Mouse (Mus musculus) kidney, postnatal 0 days (tissue): Measurements from ENCODE around the gene Slc7a7. TPM values are rescaled to one million over a fixed set of nuclear protein-coding genes. Genes with fewer than 3 reads are reported as not detected.
A peak's percentile ranks its signal among the peaks of the same experiment; 100 is the strongest.

ENCODE experiments used
- ATAC-seq: fragments of 200-750 bp; cut with Nextera tagmentation; replicated peaks from 2 replicates; pipeline ENCODE4 v1.8.0; 2017; ENCODE audit warnings: low read depth, moderate number of reproducible peaks, moderate TSS enrichment, moderate library complexity; ENCODE audit not compliant: low FRiP score
- DNase-seq: peaks from one replicate; pipeline ENCODE4 v3.0.0-alpha.2; 2016; ENCODE audit warnings: low spot score
- H3K27ac ChIP-seq: fragments of 300-500 bp; sonication (generic); 2 replicates; pipeline ENCODE4 v1.5.1; 2014; ENCODE audit warnings: mild to moderate bottlenecking
- H3K27me3 ChIP-seq: fragments of 300-500 bp; sonication (generic); 2 replicates; pipeline ENCODE4 v1.6.1; 2014; ENCODE audit warnings: low read length, mixed read lengths; ENCODE audit not compliant: insufficient read depth
- H3K36me3 ChIP-seq: fragments of 300-500 bp; sonication (generic); 2 replicates; pipeline ENCODE4 v1.6.1; 2014; ENCODE audit warnings: low read length, mixed read lengths; ENCODE audit not compliant: insufficient read depth
- H3K4me1 ChIP-seq: fragments of 300-500 bp; sonication (generic); replicated peaks from 2 replicates; pipeline ENCODE4 v1.6.1; 2014; ENCODE audit warnings: antibody characterized with exemption, low read length, mixed read lengths; ENCODE audit not compliant: insufficient read depth
- H3K4me2 ChIP-seq: fragments of 300-500 bp; sonication (generic); 2 replicates; pipeline ENCODE4 v1.6.1; 2014; ENCODE audit warnings: mild to moderate bottlenecking, low read length, moderate library complexity, mixed read lengths
- H3K4me3 ChIP-seq: fragments of 300-500 bp; sonication (generic); replicated peaks from 2 replicates; pipeline ENCODE4 v1.5.1; 2014; ENCODE audit warnings: low read depth, low read length
- H3K9ac ChIP-seq: fragments of 300-500 bp; sonication (generic); 2 replicates; pipeline ENCODE4 v1.6.1; 2014; ENCODE audit warnings: low read depth, low read length
- H3K9me3 ChIP-seq: fragments of 300-500 bp; sonication (generic); replicated peaks from 2 replicates; pipeline ENCODE4 v1.6.1; 2016; ENCODE audit warnings: low read length, inconsistent platforms, mixed read lengths
- CTCF ChIP-seq: IDR thresholded peaks from 2 replicates; pipeline ENCODE4 v1.5.1; 2016; ENCODE audit warnings: antibody characterized with exemption, low read depth, mild to moderate bottlenecking, moderate library complexity
- WGBS: fragments of 180-500 bp; shearing (Covaris S2); extraction: QIAGEN DNeasy Blood & Tissue Kit; methylation state at CpG from one replicate; pipeline ENCODE4 v1.1.7; 2014; 5-methylcytosine and 5-hydroxymethylcytosine counted together
- polyA plus RNA-seq: library from polyadenylated mRNA; unstranded; fragments of >200 nt; fragmentation: Nextera tagmentation; extraction: Ambion mirVana; gene quantifications from 2 replicates; pipeline ENCODE4 v1.2.1, GENCODE M21; 2015

Gene Slc7a7
- polyA plus RNA-seq, 1 experiment from 2014 or later = 27.8 TPM

DNA sequence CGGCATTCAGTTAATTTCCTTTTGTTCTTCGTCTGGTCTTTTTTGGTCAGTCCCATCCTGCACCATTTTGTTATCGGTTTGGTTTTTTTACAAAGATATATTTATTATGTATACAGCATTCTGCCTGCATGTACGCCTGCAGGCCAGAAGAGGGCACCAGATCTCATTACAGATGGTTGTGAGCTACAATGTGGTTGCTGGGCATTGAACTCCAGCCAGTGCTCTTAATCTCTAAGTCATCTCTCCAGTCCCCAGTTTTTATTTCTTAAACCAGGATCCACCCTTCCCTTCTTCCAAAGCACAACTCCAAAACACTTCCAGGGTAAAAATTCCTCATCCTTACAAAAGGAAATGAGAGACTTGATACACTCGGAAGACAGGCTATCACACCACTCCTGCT lies 5.8 kb upstream of the Slc7a7 start:
- no peaks in the 10 kb centered on the region; the same call in 1 of the 2 replicates for H3K4me1 ChIP-seq
- ATAC-seq (no peak), DNase-seq (no peak)
- H3K27ac ChIP-seq = no peak overlapping the region
- 60% methylated on average over 5 of the region's 5 CpGs for WGBS
- H3K4me2 ChIP-seq = no peak overlapping the region
- no peak overlapping the region for H3K9ac ChIP-seq
- H3K9me3 ChIP-seq = no peaks in the 10 kb centered on the region
- no peak overlapping the region for H3K4me3 ChIP-seq
- no peaks in the 10 kb centered on the region for H3K36me3 ChIP-seq
- H3K27me3 ChIP-seq = no peaks in the 10 kb centered on the region
- TF ChIP-seq CTCF = peak; percentile 84

- no peak overlapping the region for H3K4me2 ChIP-seq
- DNase-seq = no peak
- no peak for TF ChIP-seq CTCF
Observed at GRCm38 (mm10) chr14:54421014-54421413, 3.4 kb upstream of the Slc7a7 start.

DNA sequence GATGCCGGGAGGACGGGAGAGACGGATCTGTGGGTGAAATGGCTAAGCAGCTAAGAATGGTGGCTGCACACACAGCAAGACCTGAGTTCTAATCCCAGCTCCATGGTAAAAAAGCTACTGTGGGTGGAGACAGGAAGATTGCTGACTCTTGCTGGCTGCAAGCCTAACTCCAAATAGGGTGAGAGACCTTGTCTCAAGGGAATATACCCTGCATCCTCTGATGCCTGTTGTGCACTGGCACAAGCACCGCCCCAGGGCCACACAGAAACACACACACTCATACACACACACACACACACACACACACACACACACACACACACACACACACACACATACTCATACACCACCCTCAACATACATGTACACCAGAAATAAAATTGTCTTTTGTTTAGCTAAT lies 750 bp downstream of the Slc7a7 start:
- DNase-seq = no peak
- H3K4me2 ChIP-seq = peak overlapping the region; percentile 37; the same call in 1 of the 2 replicates
- TF ChIP-seq CTCF = no peak
- H3K9ac ChIP-seq = no peak overlapping the region
- no peak for ATAC-seq
- H3K9me3 ChIP-seq = no peaks in the 10 kb centered on the region
- no peak overlapping the region for H3K27ac ChIP-seq
- H3K4me3 ChIP-seq = no peak overlapping the region
- no peaks in the 10 kb centered on the region for H3K27me3 ChIP-seq
- 91% methylated on average over 4 of the region's 4 CpGs for WGBS
- no peaks in the 10 kb centered on the region for H3K36me3 ChIP-seq
- peaks cover 27% of the 10 kb centered on the region for H3K4me1 ChIP-seq

More at GRCm38 (mm10) chr14:54421014-54421413, 3.4 kb upstream of the Slc7a7 start:
- H3K9me3 ChIP-seq = no peaks in the 10 kb centered on the region
- H3K27ac ChIP-seq = no peak overlapping the region
- no peak overlapping the region for H3K9ac ChIP-seq
- WGBS = 61% methylated on average over 2 of the region's 2 CpGs
- H3K36me3 ChIP-seq = no peaks in the 10 kb centered on the region
- no peak for ATAC-seq
- H3K27me3 ChIP-seq = no peaks in the 10 kb centered on the region
- no peak overlapping the region for H3K4me3 ChIP-seq
- peaks cover 6% of the 10 kb centered on the region; the same call in 1 of the 2 replicates for H3K4me1 ChIP-seq

GRCm38 (mm10) chr14:54416229-54416775 lies 1.3 kb downstream of the Slc7a7 start:
- Histone ChIP-seq H3K36me3 (no peaks in the 10 kb centered on the region), H3K4me2 (no peak overlapping the region), H3K9me3 (no peaks in the 10 kb centered on the region), H3K4me1 (peaks cover 27% of the 10 kb centered on the region), H3K27me3 (no peaks in the 10 kb centered on the region), H3K9ac (no peak overlapping the region), H3K4me3 (no peak overlapping the region), H3K27ac (no peak overlapping the region)
- DNase-seq (no peak), ATAC-seq (no peak)
- no peak for TF ChIP-seq CTCF
- 60% methylated on average over 5 of the region's 5 CpGs for WGBS

DNA sequence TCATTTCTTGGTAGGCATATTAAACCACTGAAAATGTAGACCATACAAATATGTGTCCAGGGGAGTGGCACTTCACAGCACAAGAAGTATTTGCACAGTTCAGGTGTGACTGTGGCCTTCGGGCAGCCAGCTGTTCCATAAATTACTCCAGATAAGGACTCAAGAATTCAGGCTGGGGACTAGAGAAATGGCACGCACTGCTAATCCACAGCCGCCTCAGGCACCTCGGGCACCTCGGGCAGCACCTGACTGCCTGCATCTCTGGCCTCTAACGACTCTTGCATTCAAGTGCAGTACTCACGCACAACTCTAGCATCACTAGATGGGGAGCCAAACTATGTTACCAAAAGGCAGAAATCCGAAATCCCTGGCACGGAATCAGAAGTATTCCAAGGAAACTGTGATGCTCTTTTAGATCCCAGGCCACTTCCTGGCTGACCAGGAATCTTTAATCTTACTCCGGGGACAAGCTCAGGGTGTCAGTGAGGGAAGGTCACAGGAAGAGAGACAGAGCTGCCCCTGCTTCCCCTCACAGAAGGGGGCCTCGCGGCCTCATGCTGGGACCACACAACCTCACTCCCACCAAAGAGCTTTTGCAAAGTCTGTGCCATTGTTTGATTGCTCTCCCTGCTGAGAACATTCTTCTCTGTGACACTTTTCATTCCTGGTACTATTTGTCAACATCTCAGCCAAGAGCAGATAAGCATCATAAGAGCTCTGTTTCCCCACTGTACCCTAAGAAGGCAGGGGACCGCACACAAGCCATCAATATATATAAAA lies 2.1 kb downstream of the Slc7a7 start:
- no peak for ATAC-seq
- 28% methylated on average over 13 of the region's 13 CpGs for WGBS
- no peak overlapping the region for H3K4me2 ChIP-seq

GRCm38 (mm10) chr14:54413877-54414700 lies 3.5 kb downstream of the Slc7a7 start:
- TF ChIP-seq CTCF = no peak
- H3K9ac ChIP-seq = peak overlapping the region; percentile 28
- H3K4me3 ChIP-seq = peak overlapping the region; percentile 14; the same call in 1 of the 2 replicates
- peak overlapping the region; percentile 71; the same call in 1 of the 2 replicates for H3K27ac ChIP-seq
- H3K4me2 ChIP-seq = peak overlapping the region; percentile 52
- peak; percentile 52 for ATAC-seq
- H3K9me3 ChIP-seq = no peaks in the 10 kb centered on the region
- no peaks in the 10 kb centered on the region for H3K36me3 ChIP-seq
- DNase-seq = no peak
- no peaks in the 10 kb centered on the region for H3K27me3 ChIP-seq
- WGBS = 9% methylated on average over 18 of the region's 18 CpGs
- H3K4me1 ChIP-seq = peaks cover 33% of the 10 kb centered on the region

More for the DNA sequence above, 2.1 kb downstream of the Slc7a7 start:
- no peak for TF ChIP-seq CTCF
- DNase-seq = no peak
- H3K9me3 ChIP-seq = no peaks in the 10 kb centered on the region
- H3K27me3 ChIP-seq = no peaks in the 10 kb centered on the region
- no peak overlapping the region for H3K4me3 ChIP-seq
- no peak overlapping the region for H3K9ac ChIP-seq
- H3K4me1 ChIP-seq = peaks cover 29% of the 10 kb centered on the region
- H3K36me3 ChIP-seq = no peaks in the 10 kb centered on the region
- no peak overlapping the region for H3K27ac ChIP-seq
